Mouse (Mus musculus): ENCODE data around the gene Capn15.

Capn15 gene

GRCm38 (mm10) chr17:25985306-25986294, at the start of gene Capn15:
Capn15 (minus strand) TSS chr17:25985796.
- DNase-seq = peak; percentile 92 to 97

GRCm38 (mm10) chr17:26032037-26032436, 46.4 kb upstream of the Capn15 start:
- DNase-seq = no peak

- no peak for DNase-seq
Observed at GRCm38 (mm10) chr17:26031583-26031982, 46.0 kb upstream of the Capn15 start.

- DNase-seq = no peak
Observed at GRCm38 (mm10) chr17:26028261-26028660, 42.7 kb upstream of the Capn15 start.

GRCm38 (mm10) chr17:26024674-26025073, 39.1 kb upstream of the Capn15 start:
- DNase-seq = peak in 1 of 2 experiments; percentile 66

- peak; percentile 54 to 76 for DNase-seq
Observed at GRCm38 (mm10) chr17:26023966-26024365, 38.4 kb upstream of the Capn15 start.

- DNase-seq = no peak
Observed at GRCm38 (mm10) chr17:26023181-26023580, 37.6 kb upstream of the Capn15 start.

- peak; percentile 79 to 93 for DNase-seq
Observed at GRCm38 (mm10) chr17:26021728-26022341, 36.2 kb upstream of the Capn15 start.

- DNase-seq = no peak
Observed at GRCm38 (mm10) chr17:26020848-26021347, 35.3 kb upstream of the Capn15 start.

GRCm38 (mm10) chr17:26018388-26018787, 32.8 kb upstream of the Capn15 start:
- DNase-seq = peak in 1 of 2 experiments; percentile 65

- peak; percentile 88 to 94 for DNase-seq
Observed at GRCm38 (mm10) chr17:26017949-26018348, 32.4 kb upstream of the Capn15 start.

GRCm38 (mm10) chr17:26017021-26017420, 31.4 kb upstream of the Capn15 start:
- no peak for DNase-seq

- DNase-seq = no peak
Observed at GRCm38 (mm10) chr17:26013711-26014110, 28.1 kb upstream of the Capn15 start.

GRCm38 (mm10) chr17:26011841-26012460, 26.4 kb upstream of the Capn15 start:
- peak; percentile 88 to 89 for DNase-seq

- peak; percentile 79 to 89 for DNase-seq
Observed at GRCm38 (mm10) chr17:26009540-26009939, 23.9 kb upstream of the Capn15 start.

- no peak for DNase-seq
Observed at GRCm38 (mm10) chr17:26008787-26009186, 23.2 kb upstream of the Capn15 start.

GRCm38 (mm10) chr17:26008331-26008730, 22.7 kb upstream of the Capn15 start:
- no peak for DNase-seq

GRCm38 (mm10) chr17:26007646-26008045, 22.1 kb upstream of the Capn15 start:
- no peak for DNase-seq

GRCm38 (mm10) chr17:26005731-26006450, 20.3 kb upstream of the Capn15 start:
- DNase-seq = peak in 1 of 2 experiments; percentile 72

- peak; percentile 39 to 84 for DNase-seq
Observed at GRCm38 (mm10) chr17:26004711-26005110, 19.1 kb upstream of the Capn15 start.

GRCm38 (mm10) chr17:26003864-26004263, 18.3 kb upstream of the Capn15 start:
- DNase-seq = peak in 1 of 2 experiments; percentile 29

- peak in 1 of 2 experiments; percentile 70 for DNase-seq
Observed at GRCm38 (mm10) chr17:25998425-25998824, 12.8 kb upstream of the Capn15 start.

Measured in kidney, postnatal 25 days (tissue).